Mouse (Mus musculus) left cerebral cortex, postnatal 25 days (tissue): Measurements from ENCODE around the gene Rpl21. TPM values are rescaled to one million over a fixed set of nuclear protein-coding genes. Genes with fewer than 3 reads are reported as not detected.

Experiments used
- DNase-seq, 2 experiments: peaks; one replicate each; pipeline ENCODE4 v3.0.0; 2022; ENCODE audit warnings: low spot score in 2 of 2, mixed read lengths in 1 of 2
- intact Hi-C: fragments of 180-260 bp; cut with DNase I; formaldehyde crosslinking; loops from one replicate; pipeline ENCODE4 v1.15.1; 2025
- total RNA-seq, 2 experiments: library from RNA; stranded (reverse); gene quantifications; 2 replicates each; pipeline ENCODE4 v1.2.3; 2021

Rpl21 gene
- total RNA-seq, 2 experiments from 2014 or later, result 151 to 154 TPM

DNA sequence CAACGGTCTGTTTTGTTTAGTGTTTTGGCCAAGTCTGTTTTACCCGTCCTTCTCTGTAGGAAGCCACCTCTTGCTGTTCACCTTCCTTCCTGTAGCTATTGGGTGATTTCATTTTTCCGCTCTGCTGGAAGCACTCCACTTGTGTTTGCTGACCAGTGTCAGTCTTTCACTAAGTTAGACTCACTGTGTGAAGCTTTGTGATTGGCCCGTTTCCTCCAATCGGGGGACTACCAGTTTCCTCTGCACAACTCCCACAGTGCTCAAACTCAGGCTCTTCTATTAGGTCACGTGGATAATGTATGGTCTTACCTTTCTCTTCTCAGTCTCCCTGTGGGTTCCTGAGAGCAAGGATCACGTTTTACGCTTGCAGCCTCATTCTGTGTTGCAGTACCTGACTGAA is 3.2 kb upstream of the Rpl21 start:
- DNase-seq, result no peak
- intact Hi-C loops, result no loop called here

DNA sequence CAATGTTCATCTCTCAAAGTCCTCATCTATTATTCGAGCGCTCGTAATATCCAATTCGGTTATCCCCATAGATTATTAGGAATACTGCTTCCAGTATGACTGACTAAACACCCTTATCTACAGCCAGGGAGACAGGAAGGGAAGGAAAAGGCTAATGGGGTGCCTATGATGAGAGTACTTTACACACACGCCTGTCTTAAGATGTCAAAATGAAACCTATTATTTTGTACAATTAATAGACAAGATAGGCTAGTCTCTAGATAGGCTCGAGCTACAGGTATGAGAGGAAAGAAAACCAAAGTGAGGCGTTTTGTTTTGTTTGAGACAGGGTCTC is 288 bp upstream of the Rpl21 start:
- DNase-seq, result no peak
- intact Hi-C loops, result no loop called here

DNA sequence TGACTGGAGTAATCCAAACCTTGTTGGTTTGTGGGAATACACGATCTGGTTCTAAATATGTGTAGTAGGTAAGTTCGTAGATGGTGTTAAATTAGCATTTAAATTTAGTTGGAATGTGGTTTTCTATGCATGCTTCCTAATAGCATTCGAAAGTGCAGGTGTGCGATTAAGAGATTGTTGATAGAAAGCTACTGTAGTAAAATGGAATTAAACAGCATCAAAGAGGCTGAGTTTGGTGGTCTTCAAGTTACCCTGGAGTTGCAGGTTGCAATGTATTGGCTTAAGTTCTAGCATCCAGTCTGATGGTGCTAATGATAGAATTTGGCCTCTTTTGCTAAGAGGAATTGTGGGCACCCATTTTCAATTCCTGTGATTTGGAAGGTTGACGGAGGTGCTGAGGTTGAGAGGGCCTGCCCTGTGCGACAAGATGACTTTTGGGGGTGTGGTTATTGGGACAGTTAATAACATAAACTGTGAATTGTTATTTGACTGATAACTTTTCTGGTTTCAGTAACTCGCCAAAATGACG is 1.0 kb downstream of the Rpl21 start:
- intact Hi-C loops, result loop anchor here (1.0 kb wide), 1 partner anchor 39 kb away; no protein-coding TSS in a partner anchor
- no peak for DNase-seq

DNA sequence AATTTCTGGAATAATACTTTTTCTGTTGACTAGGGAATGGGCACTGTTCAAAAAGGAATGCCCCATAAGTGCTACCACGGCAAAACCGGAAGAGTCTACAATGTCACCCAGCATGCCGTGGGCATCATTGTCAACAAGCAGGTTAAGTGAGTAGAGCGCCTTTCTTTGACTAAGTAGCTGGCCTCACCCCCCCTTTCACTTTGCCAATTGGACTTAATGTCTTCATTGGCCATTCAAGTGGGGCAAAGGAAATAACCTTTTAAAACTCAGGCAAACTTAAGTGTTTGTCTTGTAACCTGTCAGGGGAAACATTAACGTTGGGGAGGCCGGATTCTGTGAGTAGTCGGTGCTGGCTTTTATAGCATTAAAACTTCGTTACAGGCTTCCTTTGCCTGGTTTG is 2.3 kb downstream of the Rpl21 start:
- intact Hi-C loops, result loop anchor here (5.0 kb wide), 1 partner anchor 103 kb away; no protein-coding TSS in a partner anchor
- DNase-seq, result no peak

DNA sequence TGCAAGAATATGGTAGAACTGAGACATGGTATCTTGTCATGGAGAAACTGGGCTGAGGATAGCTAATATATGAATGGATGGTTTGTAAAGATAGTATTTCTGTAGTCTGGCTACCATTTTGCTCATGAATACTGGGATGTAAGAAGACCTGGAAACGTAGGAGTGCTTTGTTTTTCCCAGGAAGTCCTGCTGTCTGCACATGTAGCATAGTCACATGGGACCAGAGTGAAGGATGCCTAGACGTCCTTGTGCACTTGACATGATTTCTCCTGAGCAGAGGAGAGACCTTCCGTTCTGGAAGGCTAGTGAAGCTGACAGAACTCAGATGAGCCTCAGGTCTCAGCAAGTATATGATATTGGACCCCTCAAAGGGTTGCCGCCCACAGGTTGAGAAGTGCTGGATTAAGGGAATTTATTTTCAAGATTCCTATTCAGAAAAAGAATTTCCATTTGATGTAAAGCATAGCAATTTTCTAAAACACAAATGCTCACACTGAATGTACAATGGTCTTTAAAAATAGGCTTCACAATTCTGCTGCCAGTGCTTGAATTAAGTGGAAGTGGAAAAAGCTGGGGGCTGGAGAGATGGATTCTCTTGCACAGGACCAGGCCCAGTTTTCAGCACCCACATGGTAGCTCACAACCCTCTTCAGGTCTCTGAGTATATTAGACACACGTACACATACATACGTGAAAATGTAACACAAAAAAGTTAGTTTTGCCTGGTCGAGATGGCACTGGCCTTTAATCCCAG is 5.5 kb downstream of the Rpl21 start:
- intact Hi-C loops, result loop anchor here (5.0 kb wide), 1 partner anchor 106 kb away; no protein-coding TSS in a partner anchor
- peak in 1 of 2 experiments; percentile 70 for DNase-seq

DNA sequence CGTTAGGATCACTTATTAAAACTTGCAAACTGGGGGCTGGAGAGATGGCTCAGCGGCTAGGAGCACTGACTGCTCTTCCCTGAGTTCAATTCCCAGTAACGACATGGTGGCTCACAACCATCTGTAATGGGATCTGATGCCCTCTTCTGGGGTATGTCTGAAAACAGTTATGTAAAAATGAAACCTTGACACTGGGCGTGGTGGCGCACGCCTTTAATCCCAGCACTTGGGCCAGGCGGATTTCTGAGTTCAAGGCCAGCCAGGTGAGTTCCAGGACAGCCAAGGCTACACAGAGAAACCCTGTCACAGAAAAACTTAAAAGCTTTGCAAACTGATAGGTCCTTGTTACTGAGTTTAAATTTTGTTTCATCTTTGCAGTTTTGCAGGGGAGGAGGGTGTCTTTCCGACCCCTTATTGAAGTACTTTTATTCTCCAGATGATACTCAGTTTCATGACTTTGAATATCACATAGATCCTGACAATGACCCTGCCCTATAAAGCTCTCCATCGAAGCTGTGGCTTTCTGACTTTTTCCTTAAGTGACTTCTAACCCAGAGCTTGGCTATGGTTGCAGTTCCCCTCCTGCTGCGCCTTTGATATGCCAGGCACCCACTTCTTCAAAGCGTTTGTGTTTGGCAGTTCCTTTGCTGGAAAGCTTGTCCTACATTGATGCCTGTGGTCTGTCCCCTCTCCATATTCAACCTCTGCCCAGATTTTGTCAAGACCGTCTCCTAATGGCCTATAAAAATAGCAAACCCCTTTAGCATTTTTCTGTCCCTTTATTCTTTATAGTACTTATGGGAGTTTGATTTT is 6.4 kb downstream of the Rpl21 start:
- no peak for DNase-seq
- intact Hi-C loops, result loop anchor here (5.0 kb wide), 1 partner anchor 107 kb away; no protein-coding TSS in a partner anchor

DNA sequence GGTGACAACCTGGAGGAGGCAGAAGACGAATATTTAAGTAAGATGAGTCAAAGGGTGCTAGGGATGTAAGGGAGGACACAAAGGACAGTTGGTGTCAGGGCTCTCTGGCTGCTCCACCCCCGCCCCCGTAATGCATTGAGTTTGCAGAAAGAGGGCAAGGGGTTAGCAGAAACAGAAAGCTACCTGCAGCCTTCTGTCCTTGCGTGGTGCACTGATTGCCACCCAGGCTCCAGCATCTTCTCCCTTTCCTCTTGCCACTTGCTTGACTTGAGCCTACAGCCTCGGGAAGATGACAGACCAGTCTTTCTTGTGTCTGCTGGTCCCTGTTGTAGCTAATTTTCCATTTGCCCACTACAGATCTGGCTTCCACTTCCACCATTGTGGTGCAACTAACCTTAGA is 7.1 kb downstream of the Rpl21 start:
- DNase-seq, result no peak
- intact Hi-C loops, result loop anchor here (5.0 kb wide), 1 partner anchor 107 kb away; no protein-coding TSS in a partner anchor

DNA sequence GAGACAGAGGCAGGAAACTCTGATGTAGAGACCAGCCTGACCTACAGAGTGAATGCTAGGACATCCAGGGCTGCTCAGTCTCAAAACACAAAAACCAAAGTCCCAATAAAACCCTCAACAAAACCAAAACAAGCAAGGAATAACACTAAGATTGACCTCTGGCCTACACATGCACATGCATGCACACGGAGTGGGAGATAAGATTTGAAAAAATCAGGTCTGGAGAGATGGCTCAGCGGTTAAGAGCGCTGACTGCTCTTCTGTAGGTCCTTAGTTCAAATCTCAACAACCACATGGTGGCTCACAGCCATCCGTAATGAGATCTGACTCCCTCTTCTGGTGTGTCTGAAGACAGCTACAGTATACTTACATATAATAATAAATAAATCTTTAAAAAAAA is 7.7 kb downstream of the Rpl21 start:
- intact Hi-C loops, result no loop called here
- no peak for DNase-seq

DNA sequence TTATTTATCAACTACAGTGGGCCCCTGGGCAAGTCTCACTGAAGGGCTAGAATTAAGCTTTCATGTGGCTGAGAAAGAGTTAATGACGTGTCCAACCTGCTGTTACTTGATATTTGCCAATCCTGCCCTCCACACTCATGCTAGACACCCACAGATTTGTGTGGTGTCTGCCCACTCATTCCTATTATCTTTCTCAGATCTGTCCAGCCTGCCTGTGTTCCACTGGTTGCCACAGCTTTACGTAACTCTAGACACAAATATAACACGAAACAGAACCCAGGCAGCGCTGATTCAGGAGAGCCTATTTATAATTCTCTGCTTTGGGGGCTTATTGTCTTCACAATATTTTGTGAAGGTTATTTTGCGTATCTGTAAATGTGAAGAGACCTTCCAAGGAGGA is 8.6 kb downstream of the Rpl21 start:
- intact Hi-C loops, result no loop called here
- DNase-seq, result peak in 1 of 2 experiments; percentile 77

DNA sequence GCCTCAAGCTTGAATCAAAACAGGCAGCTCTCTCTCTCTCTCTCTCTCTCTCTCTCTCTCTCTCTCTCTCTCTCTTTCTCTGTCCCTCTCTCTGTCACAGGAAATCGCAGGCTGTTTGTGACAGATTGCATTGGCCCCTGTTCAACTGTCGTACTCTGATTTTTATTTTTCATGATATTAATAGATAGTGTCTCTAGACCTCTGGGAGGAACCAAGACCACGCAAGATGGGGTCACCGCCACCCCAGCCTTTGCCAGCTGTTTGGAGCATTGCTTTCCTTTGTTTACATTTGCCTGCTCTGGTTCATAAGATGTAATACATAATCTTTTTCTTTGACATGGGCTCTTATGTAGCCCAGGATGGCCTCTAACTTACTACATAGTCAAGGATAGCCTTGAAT is 9.3 kb downstream of the Rpl21 start:
- no peak for DNase-seq
- intact Hi-C loops, result no loop called here

DNA sequence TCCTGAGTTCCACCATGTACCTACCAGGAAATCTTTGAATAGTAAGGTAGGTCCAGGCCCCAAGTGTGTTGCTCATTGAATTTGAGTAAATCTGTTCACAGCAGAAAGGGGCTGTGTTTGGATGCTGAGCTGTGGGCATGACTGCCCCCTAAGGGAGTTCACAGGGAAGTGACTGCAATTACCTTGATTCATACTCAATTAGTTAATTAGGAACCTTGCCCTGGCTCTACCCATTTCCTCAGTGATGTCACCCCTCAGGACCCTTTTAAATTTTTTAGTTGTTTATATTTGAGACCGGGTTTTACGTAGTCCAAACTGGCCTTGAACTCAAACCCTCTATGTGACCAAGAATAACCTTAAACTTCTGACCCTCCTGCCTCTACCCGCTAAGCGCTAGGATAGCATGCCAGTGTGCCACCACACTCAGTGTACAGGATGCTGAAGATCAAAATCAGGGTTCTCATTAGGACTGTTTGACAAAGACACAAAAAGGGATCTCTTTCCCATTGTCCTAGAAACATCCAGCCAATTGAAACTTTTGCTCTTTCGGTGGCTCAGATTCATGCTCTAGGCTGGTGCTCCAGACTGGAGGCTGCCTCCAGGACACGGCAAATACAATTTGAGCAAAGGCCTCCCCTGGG is 11.7 kb downstream of the Rpl21 start:
- intact Hi-C loops, result no loop called here
- no peak for DNase-seq

DNA sequence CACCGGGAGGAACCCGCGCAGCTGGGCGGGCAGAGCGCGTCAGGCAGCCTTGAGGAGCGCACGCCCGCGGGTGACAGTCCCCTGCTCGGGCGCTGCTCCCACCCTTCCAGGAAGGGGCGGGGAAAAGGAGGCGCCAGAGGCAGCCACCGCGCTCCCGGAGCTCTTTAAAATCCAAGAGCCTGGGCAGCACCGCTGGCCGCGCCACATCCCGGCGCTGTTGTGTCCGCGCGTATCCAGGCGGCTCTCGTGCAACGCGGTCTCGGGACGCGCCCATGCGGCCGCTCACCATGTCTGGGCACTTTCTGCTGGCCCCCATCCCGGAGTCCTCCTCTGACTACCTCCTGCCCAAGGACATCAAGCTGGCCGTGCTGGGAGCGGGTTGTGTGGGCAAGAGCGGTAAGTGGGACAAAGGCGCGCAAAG is 12.3 kb downstream of the Rpl21 start, which contains the start of gene Rasl11a:
Rasl11a (plus strand) TSS at position 127 of the 421 bp plus-strand sequence.
- intact Hi-C loops, result loop anchor here (5.0 kb wide), 2 partner anchors 57 to 138 kb away; no protein-coding TSS in a partner anchor
- peak; percentile 82 to 86 for DNase-seq

DNA sequence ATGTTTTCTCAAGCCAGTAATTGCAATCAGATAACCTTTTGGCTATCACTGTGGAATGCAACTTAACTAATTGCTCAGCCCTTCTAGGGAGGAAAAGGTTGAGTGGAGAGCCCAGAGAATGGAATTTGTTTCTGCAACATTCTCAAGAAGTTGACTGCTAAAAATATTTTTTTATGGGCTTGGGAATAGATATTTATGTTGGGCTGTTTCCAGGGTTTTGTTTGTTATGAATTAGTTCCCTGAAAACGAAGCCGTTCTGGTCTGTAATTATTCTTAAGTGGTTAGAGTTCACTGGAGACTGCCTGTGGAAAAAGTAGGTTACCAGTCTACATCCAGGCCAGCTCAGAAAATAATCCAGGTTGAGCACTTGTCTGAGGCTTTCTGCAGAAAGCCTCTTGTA is 13.8 kb downstream of the Rpl21 start:
- intact Hi-C loops, result loop anchor here (5.0 kb wide), 2 partner anchors 56 to 139 kb away; no protein-coding TSS in a partner anchor

DNA sequence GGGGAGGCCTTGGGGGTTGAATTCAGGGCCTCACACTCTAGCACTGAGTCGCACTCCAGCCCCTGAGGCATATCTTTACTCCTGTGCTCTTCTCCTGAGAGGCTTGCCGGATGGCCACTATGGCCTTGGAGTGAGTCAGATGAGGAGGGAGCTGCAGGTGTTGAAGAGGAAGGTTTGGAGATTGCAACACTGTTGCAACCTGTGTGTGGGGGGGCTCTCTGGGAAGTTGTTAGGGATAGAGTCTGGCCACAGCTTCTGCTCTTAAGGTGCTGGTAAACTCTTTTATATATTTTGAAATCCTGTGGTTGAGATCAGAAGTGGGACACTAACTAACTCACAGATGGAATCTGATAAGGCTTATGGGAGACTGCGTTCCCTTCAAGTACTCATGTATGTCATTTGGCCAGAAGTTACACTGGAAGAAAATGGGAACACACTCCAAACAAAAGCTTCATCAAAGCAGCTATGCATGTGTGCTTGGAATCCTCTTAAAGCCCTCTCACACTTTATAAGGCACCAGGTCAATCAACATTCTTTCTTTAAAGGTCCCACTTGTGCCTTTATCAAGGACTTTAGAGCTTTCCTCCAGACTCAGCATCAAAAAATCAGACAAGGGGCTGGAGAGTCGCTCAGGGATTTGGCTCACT is 16.4 kb downstream of the Rpl21 start:
- DNase-seq, result no peak
- intact Hi-C loops, result loop anchor here (5.0 kb wide), 2 partner anchors 53 to 142 kb away; no protein-coding TSS in a partner anchor

More for the DNA sequence above, 13.8 kb downstream of the Rpl21 start:
- DNase-seq, result no peak

DNA sequence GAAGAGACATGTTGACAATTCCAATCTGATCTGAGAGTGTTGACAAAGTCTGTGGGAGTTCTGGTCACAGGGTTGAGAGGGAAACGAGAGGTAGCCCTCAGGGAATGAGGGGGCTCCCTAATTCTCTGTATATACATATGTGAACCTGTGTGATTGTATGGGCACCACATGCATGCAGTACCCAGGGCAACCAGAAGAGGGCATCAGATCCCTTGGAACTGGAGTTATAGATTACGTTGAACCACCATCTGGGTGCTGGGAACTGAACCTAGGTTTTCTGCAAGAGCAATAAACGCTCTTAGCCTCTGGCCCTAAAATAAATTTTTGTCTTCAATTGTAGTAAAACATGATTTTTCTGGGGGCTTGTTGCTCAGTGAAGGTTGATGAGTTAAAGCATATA is 23.4 kb downstream of the Rpl21 start:
- intact Hi-C loops, result no loop called here
- no peak for DNase-seq

DNA sequence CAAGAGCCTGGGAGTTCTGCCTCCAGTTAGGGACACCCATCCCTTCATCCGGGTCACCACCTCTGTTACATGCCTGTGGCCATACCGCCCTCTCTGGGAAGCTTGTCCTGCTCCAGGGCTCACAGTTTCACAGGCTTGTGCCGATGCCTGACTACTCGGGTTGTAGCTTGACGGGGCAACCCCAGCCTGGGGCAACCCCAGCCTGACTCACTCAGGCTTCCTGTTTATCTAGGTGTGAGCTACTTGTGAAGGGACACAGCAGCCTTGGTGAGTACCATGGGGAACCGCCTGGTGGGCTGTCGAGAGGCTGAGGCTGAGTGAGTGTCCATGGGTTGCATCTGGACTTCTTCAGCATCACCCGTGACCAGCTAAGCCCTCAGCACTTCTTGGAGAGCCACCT is 24.9 kb downstream of the Rpl21 start:
- intact Hi-C loops, result no loop called here
- DNase-seq, result no peak

DNA sequence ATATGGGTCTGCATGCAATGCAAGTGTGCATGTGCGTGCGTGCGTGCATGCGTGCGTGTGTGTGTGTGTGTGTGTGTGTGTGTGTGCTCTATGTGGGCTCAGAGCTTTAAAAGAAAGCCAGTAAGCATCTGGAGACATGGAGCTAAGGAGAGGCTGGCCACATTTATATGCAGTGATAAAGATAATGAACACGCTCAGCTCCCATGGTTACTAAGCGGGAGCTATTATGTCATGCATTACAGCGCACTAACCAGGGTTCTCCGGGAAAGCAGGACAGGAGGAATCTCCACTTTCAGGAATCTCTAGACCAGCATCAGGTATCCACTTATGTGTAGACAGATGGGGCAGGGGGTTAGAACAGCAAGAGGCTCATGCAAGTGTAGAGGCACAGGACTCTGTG is 26.1 kb downstream of the Rpl21 start:
- peak in 1 of 2 experiments; percentile 49 for DNase-seq
- intact Hi-C loops, result no loop called here

DNA sequence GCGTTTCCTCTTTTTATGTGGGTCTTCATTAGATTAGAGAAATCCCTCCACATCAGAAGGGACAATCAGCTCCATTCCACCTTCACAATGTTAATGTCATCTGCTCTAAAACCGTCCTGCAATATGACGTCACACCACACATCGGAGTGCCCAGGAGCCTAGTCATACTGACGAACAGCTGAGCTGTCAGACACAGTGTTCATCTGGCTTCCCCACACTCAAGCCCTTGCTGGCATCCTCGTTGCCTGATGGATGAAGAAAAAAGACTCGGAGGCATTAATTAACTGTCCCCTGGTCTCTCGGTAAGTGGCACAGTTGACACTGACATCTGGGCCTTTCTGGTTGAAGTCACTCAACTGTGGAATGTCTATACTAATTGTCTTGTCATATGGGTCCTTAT is 26.6 kb downstream of the Rpl21 start:
- intact Hi-C loops, result no loop called here
- peak in 1 of 2 experiments; percentile 57 for DNase-seq
